Mouse (Mus musculus): Measurements from ENCODE around the gene Ubxn2a.

DNA sequence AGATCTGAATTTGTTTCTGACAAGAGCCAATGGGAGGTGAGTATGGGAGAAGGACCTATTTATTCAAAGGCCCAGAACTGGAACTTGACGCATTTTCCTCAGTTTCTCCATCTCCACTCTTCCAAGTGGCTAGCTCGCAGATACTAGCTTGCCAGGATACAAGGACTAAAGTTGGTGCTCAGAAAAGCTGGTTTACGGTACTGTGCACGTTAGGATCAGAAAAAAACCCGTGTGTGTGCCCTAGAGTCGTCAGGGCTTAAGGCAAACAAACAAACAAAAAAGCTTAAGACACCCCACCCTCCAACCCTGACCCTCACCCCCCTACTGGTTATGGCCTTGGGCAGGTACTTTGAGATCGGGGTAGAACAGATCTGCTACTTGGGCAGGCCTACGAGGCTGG, 65.0 kb downstream of the Ubxn2a start:
- no peak for TF ChIP-seq POLR2A (IDR thresholded peaks at IDR 0.05; ENCODE audit: extremely low read depth, insufficient read depth, low read length)
- TF ChIP-seq CTCF (IDR thresholded peaks at IDR 0.05; ENCODE audit: extremely low read depth, insufficient read depth, low read length): no peak

Measured in cortical plate, adult 2 months (tissue).